Mouse (Mus musculus) G1E (cell line): ENCODE results near the gene Gm17606. TPM values are rescaled to one million over a fixed set of nuclear protein-coding genes. Genes with fewer than 3 reads are reported as not detected.

Source experiments
- ATAC-seq: 2 replicates; pipeline ENCODE4 v1.8.0; 2016; ENCODE audit warnings: mild to moderate bottlenecking; ENCODE audit not compliant: insufficient number of reproducible peaks, poor library complexity, low FRiP score, severe bottlenecking; ENCODE audit errors: extremely low read depth
- DNase-seq: peaks from one replicate; pipeline ENCODE4 v3.0.0; 2012; ENCODE audit warnings: low spot score
- H3K27me3 ChIP-seq: 2 replicates; pipeline ENCODE4 v1.6.1; 2012; ENCODE audit warnings: mild to moderate bottlenecking, low read length, inconsistent platforms; ENCODE audit not compliant: insufficient read depth
- H3K36me3 ChIP-seq: replicated peaks from 2 replicates; pipeline ENCODE3; 2012; ENCODE audit warnings: mild to moderate bottlenecking, inconsistent platforms
- H3K4me1 ChIP-seq: 2 replicates; pipeline ENCODE4 v1.6.1; 2012; ENCODE audit warnings: low read depth, low read length, inconsistent platforms, mixed read lengths; ENCODE audit not compliant: insufficient read depth
- H3K4me3 ChIP-seq: 2 replicates; pipeline ENCODE4 v1.5.1; 2012; ENCODE audit warnings: low read depth, mild to moderate bottlenecking, inconsistent platforms, low read length, moderate library complexity, mixed read lengths
- H3K9me3 ChIP-seq: replicated peaks from 2 replicates; pipeline ENCODE4 v1.6.1; 2012; ENCODE audit warnings: inconsistent platforms
- CTCF ChIP-seq: IDR thresholded peaks from 2 replicates; pipeline ENCODE4 v1.5.1; 2012; ENCODE audit warnings: low read depth, low read length, inconsistent platforms, mixed read lengths
- GATA1 ChIP-seq: IDR thresholded peaks from 2 replicates; pipeline ENCODE4 v1.6.1; 2012; ENCODE audit warnings: borderline replicate concordance, low read length, inconsistent platforms, mixed read lengths
- GATA2 ChIP-seq: IDR thresholded peaks from 2 replicates; pipeline ENCODE4 v1.6.1; 2012; ENCODE audit warnings: low read depth, low read length, inconsistent platforms, borderline replicate concordance
- POLR2AphosphoS5 ChIP-seq: IDR thresholded peaks from 2 replicates; pipeline ENCODE4 v1.6.1; 2012; ENCODE audit warnings: low read depth, low read length, inconsistent platforms; ENCODE audit not compliant: insufficient replicate concordance
- TAL1 ChIP-seq: conservative IDR thresholded peaks from 2 replicates; pipeline ENCODE4 v1.6.1; 2012; ENCODE audit warnings: low read depth, low read length, inconsistent platforms, mixed read lengths
- polyA plus RNA-seq: library from polyadenylated mRNA; stranded (reverse); fragments of >175 nt; gene quantifications from 2 replicates; pipeline ENCODE4 v1.2.3, GENCODE M21; 2012
- total RNA-seq, 2 experiments: library from RNA; stranded (forward) in 1 of 2; stranded (reverse) in 1 of 2; fragments of 200-1000 nt in 1 of 2; fragments of >200 nt in 1 of 2; fragmentation: Nextera tagmentation in 1 of 2; gene quantifications; 2 replicates each; pipeline ENCODE4 v1.2.3; 2014 to 2017

Gene Gm17606
- total and polyA plus RNA-seq, 3 experiments, result not detected

DNA sequence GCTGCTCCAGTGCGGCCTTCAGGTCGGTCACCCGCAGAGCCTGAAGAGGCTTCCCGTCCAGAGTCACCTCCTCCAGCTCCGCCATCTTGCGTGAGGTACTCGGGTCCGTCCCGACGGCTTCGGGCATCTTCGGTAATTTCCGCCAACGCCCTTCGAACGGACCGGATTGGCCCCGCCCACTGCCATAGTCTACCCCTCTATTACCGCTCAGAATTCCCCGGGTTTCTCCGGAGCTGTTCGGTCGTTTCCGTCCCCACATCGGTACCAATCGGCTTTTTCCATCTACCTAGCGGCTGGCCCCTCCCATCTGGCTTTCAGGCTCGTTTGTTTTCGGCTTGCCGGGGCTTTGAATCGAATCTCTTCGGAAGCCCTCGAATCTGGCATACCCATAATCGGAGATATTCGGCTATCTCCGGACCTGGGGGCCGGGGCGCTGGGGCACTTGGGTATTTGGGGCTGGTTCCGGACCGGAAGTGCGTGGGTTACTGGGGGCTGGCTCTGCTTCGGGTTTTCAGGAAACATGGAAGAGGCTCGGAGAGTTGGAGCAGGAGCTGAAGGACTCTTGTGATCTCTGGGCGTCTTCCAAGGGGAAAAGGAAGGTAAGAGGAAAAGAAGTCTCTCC is 45.9 kb downstream of the Gm17606 start, which contains the start of gene Acin1:
Acin1 (minus strand) TSS at position 410 of the 622 bp plus-strand sequence.
- no peaks in the 10 kb centered on the region for H3K9me3 ChIP-seq
- H3K4me1 ChIP-seq, result peaks cover 40% of the 10 kb centered on the region
- TF ChIP-seq GATA1, result no peak
- TF ChIP-seq GATA2, result no peak
- no peak for TF ChIP-seq TAL1
- no peak for TF ChIP-seq CTCF
- no peak for TF ChIP-seq POLR2AphosphoS5
- ATAC-seq, result peak; percentile 87
- H3K27me3 ChIP-seq, result no peaks in the 10 kb centered on the region
- H3K4me3 ChIP-seq, result peak within 1 kb of the TSS; percentile 97
- peaks cover 58% of the 10 kb centered on the region for H3K36me3 ChIP-seq
- peak; percentile 90 for DNase-seq

GRCm38 (mm10) chr14:54687251-54687650 is 46.5 kb downstream of the Gm17606 start:
- Histone ChIP-seq H3K27me3 (no peaks in the 10 kb centered on the region), H3K9me3 (no peaks in the 10 kb centered on the region), H3K4me1 (peaks cover 38% of the 10 kb centered on the region), H3K4me3 (peak overlapping the region; percentile 97), H3K36me3 (peaks cover 52% of the 10 kb centered on the region)
- no peak for DNase-seq
- TF ChIP-seq POLR2AphosphoS5 (no peak), CTCF (no peak), GATA1 (no peak), TAL1 (no peak), GATA2 (no peak)
- no peak for ATAC-seq

- H3K4me1 ChIP-seq, result peaks cover 36% of the 10 kb centered on the region
- ATAC-seq (no peak), DNase-seq (no peak)
- no peaks in the 10 kb centered on the region for H3K9me3 ChIP-seq
- peaks cover 46% of the 10 kb centered on the region for H3K36me3 ChIP-seq
- TF ChIP-seq GATA2 (no peak), POLR2AphosphoS5 (no peak)
- H3K4me3 ChIP-seq, result no peak overlapping the region
- peaks cover 23% of the 10 kb centered on the region for H3K27me3 ChIP-seq
These were observed 54.3 kb downstream of the Gm17606 start for GRCm38 (mm10) chr14:54695042-54695441.

DNA sequence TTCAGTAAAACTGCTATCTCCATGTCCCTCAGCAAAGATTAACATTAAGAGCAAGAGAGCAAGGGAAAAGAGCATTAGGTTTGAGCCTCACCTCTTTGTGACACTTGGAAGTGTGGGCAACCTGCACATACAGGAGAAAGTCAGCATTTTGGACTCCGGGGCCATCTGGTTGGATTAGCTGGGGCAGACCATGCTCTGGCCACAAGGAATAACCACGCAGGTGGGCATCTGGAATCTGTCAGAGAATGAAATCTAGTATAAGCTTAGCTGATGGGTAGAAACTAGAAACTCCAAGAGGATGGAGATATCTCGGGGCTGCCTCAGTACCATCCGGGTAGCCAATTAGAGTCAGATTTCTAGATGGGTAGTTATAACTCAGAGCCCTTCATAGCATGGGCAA is 56.0 kb downstream of the Gm17606 start:
- Histone ChIP-seq H3K27me3 (peaks cover 23% of the 10 kb centered on the region), H3K36me3 (peaks cover 35% of the 10 kb centered on the region), H3K4me3 (no peak overlapping the region), H3K4me1 (peaks cover 45% of the 10 kb centered on the region), H3K9me3 (no peaks in the 10 kb centered on the region)
- TF ChIP-seq CTCF (no peak), GATA2 (no peak), POLR2AphosphoS5 (no peak), TAL1 (no peak), GATA1 (no peak)
- ATAC-seq, result no peak
- DNase-seq, result no peak

Other genes with a start within 250 kb of the Gm17606 start
Only the 20 nearest of the 22 such genes appear.
- 4.6 and 6.2 TPM in 2 replicates for gene Slc7a7, start 223.2 kb upstream of the Gm17606 start, total RNA-seq (2014; fragmentation: Nextera tagmentation)
- 0.55 and 0.76 TPM in 2 replicates for gene Slc7a7, start 223.2 kb upstream of the Gm17606 start, total RNA-seq (2017)
- 0.88 and 1.1 TPM in 2 replicates for gene Slc7a7, start 223.2 kb upstream of the Gm17606 start, polyA plus RNA-seq
- gene Mrpl52, start 214.0 kb upstream of the Gm17606 start, total RNA-seq (2014; fragmentation: Nextera tagmentation), result 318 and 469 TPM in 2 replicates
- 238 and 282 TPM in 2 replicates for gene Mrpl52, start 214.0 kb upstream of the Gm17606 start, total RNA-seq (2017)
- gene Mrpl52, start 214.0 kb upstream of the Gm17606 start, polyA plus RNA-seq, result 1,643 and 2,190 TPM in 2 replicates
- 60.4 and 66.0 TPM in 2 replicates for gene Mmp14, start 209.3 kb upstream of the Gm17606 start, total RNA-seq (2014; fragmentation: Nextera tagmentation)
- gene Mmp14, start 209.3 kb upstream of the Gm17606 start, total RNA-seq (2017), result 28.6 and 33.8 TPM in 2 replicates
- gene Mmp14, start 209.3 kb upstream of the Gm17606 start, polyA plus RNA-seq, result 108 and 147 TPM in 2 replicates
- gene Lrp10, start 176.8 kb upstream of the Gm17606 start, total RNA-seq (2014; fragmentation: Nextera tagmentation), result 36.3 and 44.4 TPM in 2 replicates
- 25.5 and 39.7 TPM in 2 replicates for gene Lrp10, start 176.8 kb upstream of the Gm17606 start, total RNA-seq (2017)
- gene Lrp10, start 176.8 kb upstream of the Gm17606 start, polyA plus RNA-seq, result 226 and 280 TPM in 2 replicates
- not detected in 2 replicates for gene Rem2, start 164.9 kb upstream of the Gm17606 start, total RNA-seq (2014; fragmentation: Nextera tagmentation)
- not detected in 2 replicates for gene Rem2, start 164.9 kb upstream of the Gm17606 start, total RNA-seq (2017)
- gene Rem2, start 164.9 kb upstream of the Gm17606 start, polyA plus RNA-seq, result 0.06 and 0.08 TPM in 2 replicates
- 81.3 and 106 TPM in 2 replicates for gene Prmt5, start 123.4 kb upstream of the Gm17606 start, total RNA-seq (2014; fragmentation: Nextera tagmentation)
- gene Prmt5, start 123.4 kb upstream of the Gm17606 start, total RNA-seq (2017), result 44.8 and 50.9 TPM in 2 replicates
- gene Prmt5, start 123.4 kb upstream of the Gm17606 start, polyA plus RNA-seq, result 242 and 254 TPM in 2 replicates
- 42.7 and 46.4 TPM in 2 replicates for gene Haus4, start 86.3 kb upstream of the Gm17606 start, total RNA-seq (2014; fragmentation: Nextera tagmentation)
- gene Haus4, start 86.3 kb upstream of the Gm17606 start, total RNA-seq (2017), result 57.9 and 66.6 TPM in 2 replicates
- 46.1 and 60.3 TPM in 2 replicates for gene Haus4, start 86.3 kb upstream of the Gm17606 start, polyA plus RNA-seq
- gene Ajuba, start 63.4 kb upstream of the Gm17606 start, total RNA-seq (2014; fragmentation: Nextera tagmentation), result not detected in 2 replicates
- 0.17 TPM in 1 of 2 replicates, not detected in the other for gene Ajuba, start 63.4 kb upstream of the Gm17606 start, total RNA-seq (2017)
- 0.02 TPM in 1 of 2 replicates, not detected in the other for gene Ajuba, start 63.4 kb upstream of the Gm17606 start, polyA plus RNA-seq
- 9.0 and 25.1 TPM in 2 replicates for gene 4931414P19Rik, start 35.0 kb upstream of the Gm17606 start, total RNA-seq (2014; fragmentation: Nextera tagmentation)
- gene 4931414P19Rik, start 35.0 kb upstream of the Gm17606 start, total RNA-seq (2017), result 2.6 and 4.8 TPM in 2 replicates
- 21.3 and 25.6 TPM in 2 replicates for gene 4931414P19Rik, start 35.0 kb upstream of the Gm17606 start, polyA plus RNA-seq
- 26.5 and 32.1 TPM in 2 replicates for gene Psmb5, start 22.9 kb upstream of the Gm17606 start, total RNA-seq (2014; fragmentation: Nextera tagmentation)
- 50.8 and 56.8 TPM in 2 replicates for gene Psmb5, start 22.9 kb upstream of the Gm17606 start, total RNA-seq (2017)
- 149 and 159 TPM in 2 replicates for gene Psmb5, start 22.9 kb upstream of the Gm17606 start, polyA plus RNA-seq
- not detected in 2 replicates for gene Psmb11, start 19.5 kb upstream of the Gm17606 start, total RNA-seq (2014; fragmentation: Nextera tagmentation)
- gene Psmb11, start 19.5 kb upstream of the Gm17606 start, total RNA-seq (2017), result 0.11 and 0.12 TPM in 2 replicates
- gene Psmb11, start 19.5 kb upstream of the Gm17606 start, polyA plus RNA-seq, result not detected in 2 replicates
- 0.68 and 0.73 TPM in 2 replicates for gene Cdh24, start 412 bp downstream of the Gm17606 start, total RNA-seq (2014; fragmentation: Nextera tagmentation)
- 0.11 and 0.35 TPM in 2 replicates for gene Cdh24, start 412 bp downstream of the Gm17606 start, total RNA-seq (2017)
- gene Cdh24, start 412 bp downstream of the Gm17606 start, polyA plus RNA-seq, result 1.5 and 1.8 TPM in 2 replicates
- gene 1700123O20Rik, start 45.3 kb downstream of the Gm17606 start, total RNA-seq (2014; fragmentation: Nextera tagmentation), result 38.2 and 45.2 TPM in 2 replicates
- gene 1700123O20Rik, start 45.3 kb downstream of the Gm17606 start, total RNA-seq (2017), result 34.1 and 34.6 TPM in 2 replicates
- 10.1 and 12.5 TPM in 2 replicates for gene 1700123O20Rik, start 45.3 kb downstream of the Gm17606 start, polyA plus RNA-seq
- 266 and 298 TPM in 2 replicates for gene Acin1, start 46.0 kb downstream of the Gm17606 start, total RNA-seq (2014; fragmentation: Nextera tagmentation)
- gene Acin1, start 46.0 kb downstream of the Gm17606 start, total RNA-seq (2017), result 115 and 125 TPM in 2 replicates
- gene Acin1, start 46.0 kb downstream of the Gm17606 start, polyA plus RNA-seq, result 640 and 697 TPM in 2 replicates
- gene Gm29776, start 57.9 kb downstream of the Gm17606 start, total RNA-seq (2014; fragmentation: Nextera tagmentation), result not detected in 2 replicates
- gene Gm29776, start 57.9 kb downstream of the Gm17606 start, total RNA-seq (2017), result 0.11 TPM in 1 of 2 replicates, not detected in the other
- gene Gm29776, start 57.9 kb downstream of the Gm17606 start, polyA plus RNA-seq, result 0.02 TPM in 1 of 2 replicates, not detected in the other
- 0.90 and 1.6 TPM in 2 replicates for gene Cebpe, start 71.2 kb downstream of the Gm17606 start, total RNA-seq (2014; fragmentation: Nextera tagmentation)
- 0.16 TPM in 1 of 2 replicates, not detected in the other for gene Cebpe, start 71.2 kb downstream of the Gm17606 start, total RNA-seq (2017)
- gene Cebpe, start 71.2 kb downstream of the Gm17606 start, polyA plus RNA-seq, result 11.1 and 12.4 TPM in 2 replicates
- gene Slc7a8, start 141.0 kb downstream of the Gm17606 start, total RNA-seq (2014; fragmentation: Nextera tagmentation), result 325 and 329 TPM in 2 replicates
- gene Slc7a8, start 141.0 kb downstream of the Gm17606 start, total RNA-seq (2017), result 45.0 and 54.9 TPM in 2 replicates
- gene Slc7a8, start 141.0 kb downstream of the Gm17606 start, polyA plus RNA-seq, result 191 and 199 TPM in 2 replicates
- gene Rnf212b, start 173.2 kb downstream of the Gm17606 start, total RNA-seq (2014; fragmentation: Nextera tagmentation), result not detected in 2 replicates
- gene Rnf212b, start 173.2 kb downstream of the Gm17606 start, total RNA-seq (2017), result 0.27 TPM in 1 of 2 replicates, not detected in the other
- not detected in 2 replicates for gene Rnf212b, start 173.2 kb downstream of the Gm17606 start, polyA plus RNA-seq
- 9.2 and 10.0 TPM in 2 replicates for gene Homez, start 230.0 kb downstream of the Gm17606 start, total RNA-seq (2014; fragmentation: Nextera tagmentation)
- gene Homez, start 230.0 kb downstream of the Gm17606 start, total RNA-seq (2017), result 8.1 and 8.4 TPM in 2 replicates
- 1.2 and 1.3 TPM in 2 replicates for gene Homez, start 230.0 kb downstream of the Gm17606 start, polyA plus RNA-seq
- gene Ppp1r3e, start 236.6 kb downstream of the Gm17606 start, total RNA-seq (2014; fragmentation: Nextera tagmentation), result 3.6 and 8.7 TPM in 2 replicates
- 0.64 and 0.87 TPM in 2 replicates for gene Ppp1r3e, start 236.6 kb downstream of the Gm17606 start, total RNA-seq (2017)
- 1.2 TPM in 2 replicates for gene Ppp1r3e, start 236.6 kb downstream of the Gm17606 start, polyA plus RNA-seq